Mouse (Mus musculus) lung, postnatal 0 days (tissue): ENCODE data around the gene Hoxb3.

Experiments
- CTCF ChIP-seq: IDR thresholded peaks from 2 replicates; pipeline ENCODE4 v1.5.1; 2016; ENCODE audit warnings: antibody characterized with exemption, mild to moderate bottlenecking
- EP300 ChIP-seq: IDR thresholded peaks from 2 replicates; pipeline ENCODE4 v1.6.1; 2016; ENCODE audit warnings: antibody characterized with exemption, mild to moderate bottlenecking, control low read depth

DNA sequence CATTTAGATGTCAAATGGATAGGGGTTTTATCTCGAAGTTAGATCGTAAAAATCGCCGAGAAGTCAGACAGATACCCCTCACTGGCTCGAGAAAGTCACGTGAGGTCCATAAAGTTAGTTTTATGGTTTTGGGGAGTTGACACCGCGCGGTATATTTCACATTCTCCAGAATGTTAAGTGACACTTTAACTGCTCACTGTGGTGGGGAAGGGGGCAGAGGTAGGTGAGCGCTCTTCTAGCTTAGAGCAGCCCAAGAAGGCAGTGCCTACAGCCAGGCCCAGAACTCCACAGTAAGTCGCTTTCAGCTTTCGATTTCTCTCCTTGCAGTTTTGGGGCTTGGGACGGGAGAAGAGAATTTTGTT is 16.2 kb upstream of the Hoxb3 start:
- TF ChIP-seq CTCF, result no peak
- TF ChIP-seq EP300, result no peak
